11 mouse cellular contexts compared by ENCODE assay signal in genomic region chr12:103578148-103578547, GRCm38 (mm10). TPM values are rescaled to one million over a fixed set of nuclear protein-coding genes. Genes with fewer than 3 reads are reported as not detected.
"Had no signal": no experiment of that assay in that cellular context is flagged by ENCODE, and none has a peak within 500 bp of the region (broad histone marks: within the 10 kb centered on the region; RNA-seq: fewer than 3 reads in every experiment).

No protein-coding gene starts in this region.

RNA-seq across cellular contexts. Expression of gene Serpina10, which starts 53.1 kb away (rescaled TPM):
- polyA plus RNA-seq: limb, embryonic 10.5 days; limb, embryonic 13.5 days; limb, embryonic 14.5 days; lung, embryonic 14.5 days; macrophage; midbrain, embryonic 10.5 days; midbrain, embryonic 11.5 days; midbrain, embryonic 12.5 days; midbrain, embryonic 13.5 days; midbrain, embryonic 16.5 days; myocyte had no signal
